Mouse (Mus musculus) embryonic stem cell, embryonic (primary cell): Measurements from ENCODE around the gene Synj2.

Experiments
- CTCF ChIA-PET, 4 experiments: fragments of 300-600 bp in 2 of 4; fragments of 350-600 bp in 2 of 4; sonication (Branson Sonifier 250); formaldehyde crosslinking; loops; one replicate each; lab custom pipeline; 2022; ENCODE audit warnings: inconsistent platforms in 2 of 4; lab: Charles Lee
- POLR2A ChIA-PET, 4 experiments: fragments of 300-600 bp in 2 of 4; fragments of 350-600 bp in 2 of 4; sonication (Branson Sonifier 250); formaldehyde crosslinking; loops; one replicate each; lab custom pipeline; 2022; ENCODE audit warnings: antibody characterized with exemption in 4 of 4, inconsistent platforms in 1 of 4; lab: Charles Lee

Synj2 gene

GRCm38 (mm10) chr17:5941230-5942043 lies at the start of gene Synj2:
Gene Synj2, plus strand, starts transcription at chr17:5941280.
- ChIA-PET CTCF (interaction anchor here in 3 of 4 experiments (0.6 to 1.2 kb wide), 11 partner anchors 9 to 929 kb away, joined by 3 to 9 read pairs (median 3); no protein-coding TSS in a partner anchor), POLR2A (interaction anchor here in 3 of 4 experiments (0.7 to 2.2 kb wide), 6 partner anchors 11 to 118 kb away, joined by 3 to 7 read pairs (median 4); no protein-coding TSS in a partner anchor)

- POLR2A ChIA-PET = interaction anchor here in 2 of 4 experiments (1.0 to 5.1 kb wide), 6 partner anchors 11 to 178 kb away, joined by 3 to 46 read pairs (median 4); no protein-coding TSS in a partner anchor
- CTCF ChIA-PET = interaction anchor here (0.6 to 3.7 kb wide), 7 partner anchors 19 to 520 kb away, joined by 3 to 53 read pairs (median 3); no protein-coding TSS in a partner anchor
Observed at GRCm38 (mm10) chr17:5891933-5892683, 49.0 kb upstream of the Synj2 start.

- POLR2A ChIA-PET = interaction anchor here in 2 of 4 experiments (0.7 to 5.1 kb wide), 18 partner anchors 8 to 453 kb away, joined by 3 to 46 read pairs (median 4); no protein-coding TSS in a partner anchor
- CTCF ChIA-PET = interaction anchor here (0.5 to 3.7 kb wide), 15 partner anchors 10 to 960 kb away, joined by 3 to 53 read pairs (median 4); partner anchors contain the start of gene Snx9 (in 1 of the 4)
Observed at GRCm38 (mm10) chr17:5893092-5893491, 48.0 kb upstream of the Synj2 start.

GRCm38 (mm10) chr17:5893574-5894148 lies 47.4 kb upstream of the Synj2 start:
- ChIA-PET CTCF (interaction anchor here (0.5 to 1.8 kb wide), 15 partner anchors 9 to 960 kb away, joined by 3 to 12 read pairs (median 4); partner anchors contain the start of gene Snx9 (in 1 of the 4)), POLR2A (interaction anchor here in 3 of 4 experiments (0.6 to 5.1 kb wide), 23 partner anchors 8 to 453 kb away, joined by 3 to 46 read pairs (median 3); no protein-coding TSS in a partner anchor)

- POLR2A ChIA-PET = interaction anchor here in 3 of 4 experiments (0.6 to 5.1 kb wide), 35 partner anchors 8 to 1302 kb away, joined by 3 to 46 read pairs (median 3); partner anchors contain the start of genes Gtf2h5 (in 1 of the 3) and Serac1 (in 1 of the 3)
- CTCF ChIA-PET = interaction anchor here in 3 of 4 experiments (0.6 to 2.0 kb wide), 12 partner anchors 9 to 467 kb away, joined by 3 to 9 read pairs (median 4); partner anchors contain the start of gene Synj2 (in 1 of the 3)
Observed at GRCm38 (mm10) chr17:5896066-5896465, 45.0 kb upstream of the Synj2 start.

- POLR2A ChIA-PET = interaction anchor here in 3 of 4 experiments (0.7 to 5.1 kb wide), 28 partner anchors 8 to 1301 kb away, joined by 3 to 46 read pairs (median 3); partner anchors contain the start of genes Gtf2h5 (in 1 of the 3) and Serac1 (in 1 of the 3)
- CTCF ChIA-PET = interaction anchor here in 3 of 4 experiments (0.6 to 2.0 kb wide), 10 partner anchors 10 to 467 kb away, joined by 3 to 9 read pairs (median 4); partner anchors contain the start of gene Synj2 (in 1 of the 3)
Observed at GRCm38 (mm10) chr17:5896607-5897006, 44.5 kb upstream of the Synj2 start.

- ChIA-PET CTCF (no interaction called here), POLR2A (interaction anchor here in 2 of 4 experiments (1.9 to 5.1 kb wide), 3 partner anchors 7 to 11 kb away, joined by 5 to 46 read pairs (median 13); no protein-coding TSS in a partner anchor)
Observed at GRCm38 (mm10) chr17:5897326-5898200, 43.5 kb upstream of the Synj2 start.

- CTCF ChIA-PET = interaction anchor here in 2 of 4 experiments (1.7 kb wide), 2 partner anchors 8 to 9 kb away, joined by 4 to 5 read pairs; no protein-coding TSS in a partner anchor
- POLR2A ChIA-PET = interaction anchor here in 2 of 4 experiments (1.0 to 1.9 kb wide), 6 partner anchors 9 to 27 kb away, joined by 3 to 5 read pairs (median 4); no protein-coding TSS in a partner anchor
Observed at GRCm38 (mm10) chr17:5899251-5899650, 41.8 kb upstream of the Synj2 start.

- ChIA-PET POLR2A (interaction anchor here in 1 of 4 experiments (1.2 to 2.6 kb wide), 2 partner anchors 10 to 58 kb away, joined by 3 to 7 read pairs; no protein-coding TSS in a partner anchor), CTCF (interaction anchor here in 1 of 4 experiments (1.1 kb wide), 1 partner anchor 22 kb away, joined by 4 read pairs; no protein-coding TSS in a partner anchor)
Observed at GRCm38 (mm10) chr17:5901381-5901780, 39.7 kb upstream of the Synj2 start.

- POLR2A ChIA-PET = interaction anchor here in 3 of 4 experiments (0.5 to 4.7 kb wide), 50 partner anchors 8 to 842 kb away, joined by 3 to 46 read pairs (median 5); partner anchors contain the start of gene Snx9 (in 1 of the 3)
Observed at GRCm38 (mm10) chr17:5903630-5904301, 37.3 kb upstream of the Synj2 start.

GRCm38 (mm10) chr17:5909681-5910080 lies 31.4 kb upstream of the Synj2 start:
- CTCF ChIA-PET = interaction anchor here in 1 of 4 experiments (0.9 to 1.8 kb wide), 3 partner anchors 72 to 145 kb away, joined by 3 to 6 read pairs (median 4); no protein-coding TSS in a partner anchor
- POLR2A ChIA-PET = interaction anchor here in 2 of 4 experiments (0.6 to 1.5 kb wide), 3 partner anchors 8 to 99 kb away, joined by 3 to 6 read pairs (median 3); no protein-coding TSS in a partner anchor

More at GRCm38 (mm10) chr17:5903630-5904301, 37.3 kb upstream of the Synj2 start:
- CTCF ChIA-PET = interaction anchor here (0.5 to 4.0 kb wide), 14 partner anchors 9 to 883 kb away, joined by 3 to 14 read pairs (median 4); no protein-coding TSS in a partner anchor

GRCm38 (mm10) chr17:5911591-5911990 lies 29.5 kb upstream of the Synj2 start:
- ChIA-PET CTCF (interaction anchor here in 1 of 4 experiments (0.6 to 1.0 kb wide), 2 partner anchors 20 to 21 kb away, joined by 3 to 6 read pairs; no protein-coding TSS in a partner anchor), POLR2A (interaction anchor here in 1 of 4 experiments (0.6 to 1.6 kb wide), 4 partner anchors 8 to 17 kb away, joined by 3 to 6 read pairs (median 3); no protein-coding TSS in a partner anchor)

- ChIA-PET POLR2A (interaction anchor here in 2 of 4 experiments (0.5 to 1.6 kb wide), 3 partner anchors 9 to 21 kb away, joined by 3 to 6 read pairs (median 3); no protein-coding TSS in a partner anchor), CTCF (interaction anchor here in 1 of 4 experiments (1.0 to 1.2 kb wide), 2 partner anchors 9 to 17 kb away, joined by 3 read pairs; no protein-coding TSS in a partner anchor)
Observed at GRCm38 (mm10) chr17:5912797-5913196, 28.3 kb upstream of the Synj2 start.

- ChIA-PET CTCF (interaction anchor here in 1 of 4 experiments (0.6 kb wide), 1 partner anchor 511 kb away, joined by 3 read pairs; no protein-coding TSS in a partner anchor), POLR2A (interaction anchor here (0.6 to 2.6 kb wide), 7 partner anchors 10 to 119 kb away, joined by 3 to 14 read pairs (median 3); no protein-coding TSS in a partner anchor)
Observed at GRCm38 (mm10) chr17:5914217-5914616, 26.9 kb upstream of the Synj2 start.
